21 mouse cellular contexts compared by ENCODE assay signal in genomic region chr10:17797681-17798080, GRCm38 (mm10). TPM values are rescaled to one million over a fixed set of nuclear protein-coding genes. Genes with fewer than 3 reads are reported as not detected.
DNase-seq lines count a peak whose midpoint lies in the region; ATAC-seq and TF ChIP-seq lines count a peak whose summit lies in the region.
"Had no signal": no experiment of that assay in that cellular context is flagged by ENCODE, and none has a peak within 500 bp of the region (broad histone marks: within the 10 kb centered on the region; RNA-seq: fewer than 3 reads in every experiment).

No protein-coding gene starts in this region.

- no peaks in the 10 kb centered on the region for H3K27me3 ChIP-seq in heart, embryonic 11.5 days (ENCODE audit: control insufficient read depth, insufficient read depth, low read length)
- no peaks in the 10 kb centered on the region for H3K27me3 ChIP-seq in hindbrain, embryonic 13.5 days
- no peaks in the 10 kb centered on the region for H3K27me3 ChIP-seq in hindbrain, embryonic 16.5 days (replicated peaks; ENCODE audit: control insufficient read depth, insufficient read depth, low read length)
- no peaks in the 10 kb centered on the region for H3K27me3 ChIP-seq in CH12.LX (replicated peaks)
- H3K27me3 ChIP-seq: forebrain, embryonic 15.5 days; liver, embryonic 12.5 days had no signal

- no peak for TF ChIP-seq RAD21 in CH12.LX (IDR thresholded peaks at IDR 0.05; ENCODE audit: low read depth, low read length)

- peak overlapping the region; percentile 36 for H3K9ac ChIP-seq in heart, embryonic 11.5 days (ENCODE audit: low read depth, low read length)
- no peak overlapping the region for H3K9ac ChIP-seq in hindbrain, embryonic 13.5 days
- H3K9ac ChIP-seq in hindbrain, embryonic 16.5 days (ENCODE audit: low read depth, low read length), result no peak overlapping the region
- no peak overlapping the region for H3K9ac ChIP-seq in CH12.LX (ENCODE audit: insufficient read depth, low read depth)
- H3K9ac ChIP-seq: forebrain, embryonic 15.5 days; liver, embryonic 12.5 days; lung, embryonic 14.5 days had no signal

- H3K79me2 ChIP-seq in CH12.LX (replicated peaks; ENCODE audit: control insufficient read depth, extremely low read depth, insufficient read depth, poor library complexity, severe bottlenecking), result no peaks in the 10 kb centered on the region

- dilution Hi-C loops in CH12.LX (cut with MboI; ENCODE audit: extremely low pct_ligation_motif_present, extremely low pct_unique_long_range_greater_than_20kb, low sequenced_read_pairs), result no loop called here

- no peak for TF ChIP-seq POLR2A in CH12.LX (IDR thresholded peaks at IDR 0.05; ENCODE audit: low read depth, low read length)

- no peaks in the 10 kb centered on the region for H3K9me3 ChIP-seq in heart, embryonic 11.5 days (replicated peaks; ENCODE audit: control insufficient read depth, low read length)
- H3K9me3 ChIP-seq in hindbrain, embryonic 13.5 days, result no peaks in the 10 kb centered on the region
- H3K9me3 ChIP-seq in hindbrain, embryonic 16.5 days (ENCODE audit: control insufficient read depth, low read length), result no peaks in the 10 kb centered on the region
- H3K9me3 ChIP-seq in CH12.LX (replicated peaks; ENCODE audit: low read length), result no peaks in the 10 kb centered on the region
- H3K9me3 ChIP-seq: forebrain, embryonic 15.5 days; liver, embryonic 12.5 days had no signal

- DNase-seq in heart, postnatal 25 days (ENCODE audit: low spot score), result no peak
- DNase-seq in CH12.LX (ENCODE audit: extremely low read depth), result no peak
- peak; percentile 59 for DNase-seq in R1 (ENCODE audit: low read depth, low spot score)
- DNase-seq in right cerebral cortex, postnatal 4 days, result no peak
- no peak for DNase-seq in frontal cortex, postnatal 25 days (ENCODE audit: low spot score in 2 of 2)
- DNase-seq: adrenal gland, adult 8-10 months; cerebellum, adult 11-12 months; left cerebral cortex, postnatal 4 days; lung, postnatal 4 days; midbrain, embryonic 14.5 days; right cerebral cortex, postnatal 25 days; thymus, postnatal 25 days had no signal

- in situ Hi-C loops in CH12.LX (cut with MboI; ENCODE audit: low pct_ligation_motif_present, low pct_unique_long_range_greater_than_20kb, low sequenced_read_pairs), result no loop called here

- TF ChIP-seq EP300 in CH12.LX (IDR thresholded peaks at IDR 0.05; ENCODE audit: low read length), result no peak

- TF ChIP-seq CTCF in CH12.LX (conservative IDR thresholded peaks at IDR 0.05 in 1 of 2, IDR thresholded peaks at IDR 0.05 in 1 of 2; ENCODE audit: low read depth in 2 of 2, low read length in 2 of 2), result no peak

- 0 out of 2 replicates have a peak, but pooled peaks cover 5% of the 10 kb centered on the region for H3K4me1 ChIP-seq in heart, embryonic 11.5 days (ENCODE audit: control insufficient read depth, insufficient read depth, low read length)
- H3K4me1 ChIP-seq in hindbrain, embryonic 13.5 days (replicated peaks), result peaks cover 22% of the 10 kb centered on the region
- H3K4me1 ChIP-seq in hindbrain, embryonic 16.5 days (ENCODE audit: control insufficient read depth, insufficient read depth, low read depth, low read length), result 0 out of 2 replicates have a peak, but pooled peaks cover 4% of the 10 kb centered on the region
- H3K4me1 ChIP-seq in CH12.LX (ENCODE audit: control insufficient read depth in 1 of 2, insufficient read depth in 2 of 2), result peaks cover 19 to 53% of the 10 kb centered on the region in 2 experiments

- peak overlapping the region; percentile 39 for H3K4me3 ChIP-seq in heart, embryonic 11.5 days (ENCODE audit: low read depth, low read length)
- no peak overlapping the region for H3K4me3 ChIP-seq in hindbrain, embryonic 13.5 days
- H3K4me3 ChIP-seq in hindbrain, embryonic 16.5 days (ENCODE audit: low read length), result no peak overlapping the region
- H3K4me3 ChIP-seq in CH12.LX (replicated peaks in 1 of 3; ENCODE audit: low read depth in 2 of 3, low read length in 2 of 3, poor library complexity in 1 of 3), result peak overlapping the region in 2 of 3 experiments; percentile 40 to 50
- H3K4me3 ChIP-seq: erythroblast, embryonic 14.5 days; forebrain, embryonic 15.5 days; layer of hippocampus, adult 2 months; liver, embryonic 12.5 days had no signal

- H3K27ac ChIP-seq in heart, embryonic 11.5 days (ENCODE audit: low read depth, low read length), result peak overlapping the region; percentile 98
- no peak overlapping the region for H3K27ac ChIP-seq in hindbrain, embryonic 13.5 days
- no peak overlapping the region for H3K27ac ChIP-seq in hindbrain, embryonic 16.5 days (ENCODE audit: low read depth, low read length)
- peak overlapping the region; percentile 75 for H3K27ac ChIP-seq in CH12.LX (ENCODE audit: insufficient read depth, low read depth)
- H3K27ac ChIP-seq: forebrain, embryonic 15.5 days; layer of hippocampus, adult 2 months; liver, embryonic 12.5 days had no signal

- 65% methylated on average over 3 of the region's 3 CpGs for WGBS in heart, embryonic 11.5 days (ENCODE audit: insufficient replicate concordance)
- WGBS in hindbrain, embryonic 13.5 days, result 85% methylated on average over 3 of the region's 3 CpGs
- 80% methylated on average over 3 of the region's 3 CpGs for WGBS in hindbrain, embryonic 16.5 days

- ATAC-seq in heart, embryonic 11.5 days (replicated peaks; ENCODE audit: insufficient number of reproducible peaks, low FRiP score, low TSS enrichment), result no peak
- no peak for ATAC-seq in hindbrain, embryonic 13.5 days (ENCODE audit: low FRiP score)
- ATAC-seq in hindbrain, embryonic 16.5 days, result no peak
- ATAC-seq: forebrain, embryonic 15.5 days; intestine, embryonic 16.5 days; liver, embryonic 12.5 days had no signal

- H3K36me3 ChIP-seq in heart, embryonic 11.5 days (ENCODE audit: control insufficient read depth, insufficient read depth, low read length), result peaks cover 3% of the 10 kb centered on the region; the same call in 1 of the 2 replicates
- H3K36me3 ChIP-seq in hindbrain, embryonic 13.5 days, result no peaks in the 10 kb centered on the region
- H3K36me3 ChIP-seq in hindbrain, embryonic 16.5 days (ENCODE audit: control insufficient read depth, insufficient read depth, low read length), result no peaks in the 10 kb centered on the region
- peaks cover 0 to 11% of the 10 kb centered on the region in 2 experiments for H3K36me3 ChIP-seq in CH12.LX (replicated peaks in 1 of 2; ENCODE audit: control insufficient read depth in 1 of 2, insufficient read depth in 1 of 2, low read length in 1 of 2)
- H3K36me3 ChIP-seq: forebrain, embryonic 15.5 days; liver, embryonic 12.5 days had no signal

- H3K4me2 ChIP-seq in heart, embryonic 11.5 days, result peak overlapping the region; percentile 66
- H3K4me2 ChIP-seq in hindbrain, embryonic 13.5 days, result 0 out of 2 replicates have a peak overlapping the region, but pooled peaks have one; percentile 51
- no peak overlapping the region for H3K4me2 ChIP-seq in hindbrain, embryonic 16.5 days (ENCODE audit: low read length)
- peak overlapping the region; percentile 63; the same call in 1 of the 2 replicates for H3K4me2 ChIP-seq in CH12.LX (ENCODE audit: insufficient read depth, low read depth, poor library complexity, severe bottlenecking)
- H3K4me2 ChIP-seq: forebrain, embryonic 15.5 days; liver, embryonic 12.5 days had no signal

- intact Hi-C loops in heart, postnatal 25 days (cut with DNase I), result loop anchor here (5.0 to 10.0 kb wide), 3 partner anchors 35 to 147 kb away; partner anchors contain the start of gene Heca

TF ChIP-seq in CH12.LX, 34 proteins besides CTCF, POLR2A, EP300 and RAD21:
- TF ChIP-seq MAX (IDR thresholded peaks at IDR 0.05; ENCODE audit: low read length) (0 out of 2 replicates have a peak, but pooled peaks have one; percentile 26), SIN3A (IDR thresholded peaks at IDR 0.05; ENCODE audit: low read length) (0 out of 2 replicates have a peak, but pooled peaks have one; percentile 9), CHD1 (IDR thresholded peaks at IDR 0.05; ENCODE audit: low read depth, low read length) (peak; percentile 70; the same call in 1 of the 2 replicates), BHLHE40 (IDR thresholded peaks at IDR 0.05; ENCODE audit: low read depth, low read length) (no peak), MEF2A (IDR thresholded peaks at IDR 0.05; ENCODE audit: borderline replicate concordance, low read depth, low read length) (0 out of 2 replicates have a peak, but pooled peaks have one; percentile 33)

RNA-seq across cellular contexts. Expression of gene Txlnb, which starts 1.7 kb away (rescaled TPM):
- polyA plus RNA-seq in heart, embryonic 11.5 days (2014; fragmentation: Nextera tagmentation; extraction: Ambion mirVana), result 37.4 and 45.2 TPM in 2 replicates
- 100 to 1,000 TPM; 263 to 278 TPM for total RNA-seq in heart, postnatal 25 days (2021)
- 2.6 and 3.0 TPM in 2 replicates for polyA plus RNA-seq in hindbrain, embryonic 13.5 days (2015; fragmentation: Nextera tagmentation; extraction: Ambion mirVana)
- 1.2 and 1.7 TPM in 2 replicates for polyA plus RNA-seq in hindbrain, embryonic 16.5 days (2015; fragmentation: Nextera tagmentation; extraction: Ambion mirVana)
- total RNA-seq in CH12.LX (2012; rRNA removed) (2.6 and 4.9 TPM in 2 replicates), CH12.LX (2014; rRNA removed) (2.0 and 3.1 TPM in 2 replicates)
- 5.1 and 5.2 TPM in 2 replicates for polyA plus RNA-seq in CH12.LX (2012; ENCODE audit: insufficient read length, low read depth)

Comparison
In these comparisons a context has a peak if more than half of its experiments do, and no peak if none do; other contexts are left out.
1. H3K27ac ChIP-seq: peak in heart, embryonic 11.5 days (single experiment) and CH12.LX (single experiment); none in hindbrain, embryonic 13.5 days (single experiment) and hindbrain, embryonic 16.5 days (single experiment).
2. H3K4me3 ChIP-seq: peak in heart, embryonic 11.5 days (single experiment) and CH12.LX (2 of 3); none in hindbrain, embryonic 13.5 days (single experiment) and hindbrain, embryonic 16.5 days (single experiment).